Mouse (Mus musculus) spleen, adult 18-20 months (tissue): ENCODE measurements around the gene Col23a1.
"Not testable (repeated sequence)": the region's sequence is repeated elsewhere in the genome, so short reads cannot be mapped to it uniquely, and the experiment has no call there.

Experiments used
- DNase-seq, 2 experiments: peaks; one replicate each; pipeline ENCODE4 v3.0.0; 2022; ENCODE audit warnings: mixed read lengths in 2 of 2

Col23a1 gene

GRCm38 (mm10) chr11:51328387-51328942 lies 38.7 kb downstream of the Col23a1 start:
- no peak for DNase-seq

- no peak for DNase-seq
These were observed 40.4 kb downstream of the Col23a1 start for GRCm38 (mm10) chr11:51329837-51330714.

- DNase-seq, result no peak
These were observed 44.3 kb downstream of the Col23a1 start for GRCm38 (mm10) chr11:51334017-51334416.

GRCm38 (mm10) chr11:51337585-51337984 lies 47.9 kb downstream of the Col23a1 start:
- DNase-seq, result no peak

GRCm38 (mm10) chr11:51338416-51338815 lies 48.7 kb downstream of the Col23a1 start:
- no peak for DNase-seq

- no peak for DNase-seq
These were observed 51.4 kb downstream of the Col23a1 start for GRCm38 (mm10) chr11:51341091-51341490.

GRCm38 (mm10) chr11:51342776-51343175 lies 53.1 kb downstream of the Col23a1 start:
- no peak for DNase-seq

- DNase-seq, result no peak
These were observed 53.6 kb downstream of the Col23a1 start for GRCm38 (mm10) chr11:51343312-51343711.

- DNase-seq, result no peak
These were observed 54.1 kb downstream of the Col23a1 start for GRCm38 (mm10) chr11:51343728-51344289.

- no peak for DNase-seq
These were observed 56.1 kb downstream of the Col23a1 start for GRCm38 (mm10) chr11:51345481-51346465.

- no peak for DNase-seq
These were observed 58.0 kb downstream of the Col23a1 start for GRCm38 (mm10) chr11:51347756-51348155.

GRCm38 (mm10) chr11:51349665-51350064 lies 59.9 kb downstream of the Col23a1 start:
- DNase-seq, result no peak

GRCm38 (mm10) chr11:51351151-51351550 lies 61.4 kb downstream of the Col23a1 start:
- no peak for DNase-seq

GRCm38 (mm10) chr11:51351841-51352240 lies 62.1 kb downstream of the Col23a1 start:
- DNase-seq, result no peak

GRCm38 (mm10) chr11:51353746-51354145 lies 64.0 kb downstream of the Col23a1 start:
- no peak for DNase-seq

GRCm38 (mm10) chr11:51358981-51359380 lies 69.3 kb downstream of the Col23a1 start:
- DNase-seq, result not testable (repeated sequence)

- no peak for DNase-seq
These were observed 74.6 kb downstream of the Col23a1 start for GRCm38 (mm10) chr11:51364353-51364752.

GRCm38 (mm10) chr11:51367334-51367733 lies 77.6 kb downstream of the Col23a1 start:
- DNase-seq, result no peak

GRCm38 (mm10) chr11:51370273-51370672 lies 80.6 kb downstream of the Col23a1 start:
- no peak for DNase-seq

- DNase-seq, result no peak
These were observed 81.6 kb downstream of the Col23a1 start for GRCm38 (mm10) chr11:51371321-51371720.

- DNase-seq, result no peak
These were observed 82.2 kb downstream of the Col23a1 start for GRCm38 (mm10) chr11:51371926-51372325.

- no peak for DNase-seq
These were observed 87.5 kb downstream of the Col23a1 start for GRCm38 (mm10) chr11:51377199-51377598.

- no peak for DNase-seq
These were observed 99.2 kb downstream of the Col23a1 start for GRCm38 (mm10) chr11:51388892-51389340.
